Mouse (Mus musculus) cerebellum, postnatal 36 days (tissue): ENCODE measurements around the gene Cav2.

Experiments
- DNase-seq, 2 experiments: peaks; one replicate each; pipeline ENCODE4 v3.0.0; 2021 to 2022; ENCODE audit warnings: mixed read lengths in 2 of 2

Gene Cav2

GRCm38 (mm10) chr6:17314241-17314640, 33.3 kb downstream of the Cav2 start:
- DNase-seq, result no peak

GRCm38 (mm10) chr6:17314659-17315616, 34.0 kb downstream of the Cav2 start:
- DNase-seq, result no peak

- DNase-seq, result no peak
These were observed 35.5 kb downstream of the Cav2 start for GRCm38 (mm10) chr6:17316294-17317166.

- no peak for DNase-seq
These were observed 36.2 kb downstream of the Cav2 start for GRCm38 (mm10) chr6:17317167-17317524.

GRCm38 (mm10) chr6:17317944-17318343, 37.0 kb downstream of the Cav2 start:
- DNase-seq, result no peak

- DNase-seq, result no peak
These were observed 41.0 kb downstream of the Cav2 start for GRCm38 (mm10) chr6:17321976-17322375.

- DNase-seq, result no peak
These were observed 46.2 kb downstream of the Cav2 start for GRCm38 (mm10) chr6:17327216-17327615.

GRCm38 (mm10) chr6:17329801-17330200, 48.8 kb downstream of the Cav2 start:
- no peak for DNase-seq

- no peak for DNase-seq
These were observed 56.7 kb downstream of the Cav2 start for GRCm38 (mm10) chr6:17337724-17338123.
